Mouse (Mus musculus) thymus, postnatal 36 days (tissue): ENCODE data around the gene Cpeb2.

Source experiments
- DNase-seq, 2 experiments: peaks; one replicate each; pipeline ENCODE4 v3.0.0; 2022; ENCODE audit warnings: mixed read lengths in 2 of 2

The Cpeb2 gene

GRCm38 (mm10) chr5:43328579-43328978 lies 95.6 kb downstream of the Cpeb2 start:
- no peak for DNase-seq

DNA sequence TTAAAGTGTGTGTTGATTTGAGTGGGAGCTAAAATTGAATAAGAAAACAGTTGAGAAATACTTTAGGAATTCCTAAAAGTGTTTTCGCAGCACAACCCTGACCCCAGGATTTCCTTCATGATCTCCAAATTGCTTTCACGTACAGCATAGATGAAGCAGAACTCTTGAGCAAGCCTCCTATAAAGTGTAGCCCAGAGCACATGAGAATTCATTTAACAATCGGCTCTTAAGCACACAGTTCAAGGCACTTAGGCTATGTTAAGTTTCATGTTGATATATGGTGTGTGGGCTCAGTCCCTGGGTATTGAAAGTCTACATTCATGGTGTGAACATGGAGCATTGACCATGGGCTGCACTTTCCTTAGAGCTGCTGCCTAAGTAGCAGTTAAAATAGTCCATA lies 97.3 kb downstream of the Cpeb2 start:
- DNase-seq, result no peak

DNA sequence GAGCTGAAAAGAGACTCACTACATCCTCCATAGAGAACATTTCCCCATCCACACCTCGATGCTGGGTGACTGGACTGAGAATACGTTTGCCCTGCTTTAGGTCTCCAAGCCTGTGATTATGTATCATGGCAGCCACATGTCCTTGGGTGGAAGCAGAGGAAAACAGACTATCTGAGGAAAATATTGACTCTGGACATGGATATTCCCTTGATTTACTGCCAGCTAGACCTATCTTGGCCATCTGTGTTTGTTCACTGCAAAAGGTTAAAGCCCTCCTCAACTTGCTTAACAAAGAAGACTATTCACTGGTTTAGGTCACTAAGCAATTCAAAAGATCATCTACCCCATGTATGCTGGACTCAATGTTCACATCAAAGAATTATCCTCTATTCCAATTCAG lies 101.5 kb downstream of the Cpeb2 start:
- DNase-seq, result no peak

DNA sequence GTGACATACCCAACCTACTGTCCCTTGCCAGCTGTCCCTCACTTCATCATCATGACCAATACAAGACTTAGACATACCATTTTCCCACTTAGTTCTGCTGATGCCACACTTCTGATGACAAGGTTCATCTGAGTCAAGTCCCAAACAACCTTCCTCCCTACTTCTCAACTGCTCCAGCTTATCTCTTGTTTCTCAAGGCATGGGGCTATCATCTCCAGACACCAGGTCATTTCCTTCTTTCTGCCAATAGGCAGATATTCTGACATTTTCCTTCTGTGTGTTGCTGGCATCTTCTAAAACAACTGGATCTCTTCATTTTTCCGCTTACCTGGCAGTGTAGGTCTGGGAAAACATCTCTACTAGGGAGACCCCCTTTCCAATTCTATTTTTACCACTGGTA lies 104.2 kb downstream of the Cpeb2 start:
- DNase-seq, result no peak

- no peak for DNase-seq
Measured at GRCm38 (mm10) chr5:43338771-43339475, 106.0 kb downstream of the Cpeb2 start.
